ENCODE assay signal across 12 mouse cellular contexts in the genomic region with DNA sequence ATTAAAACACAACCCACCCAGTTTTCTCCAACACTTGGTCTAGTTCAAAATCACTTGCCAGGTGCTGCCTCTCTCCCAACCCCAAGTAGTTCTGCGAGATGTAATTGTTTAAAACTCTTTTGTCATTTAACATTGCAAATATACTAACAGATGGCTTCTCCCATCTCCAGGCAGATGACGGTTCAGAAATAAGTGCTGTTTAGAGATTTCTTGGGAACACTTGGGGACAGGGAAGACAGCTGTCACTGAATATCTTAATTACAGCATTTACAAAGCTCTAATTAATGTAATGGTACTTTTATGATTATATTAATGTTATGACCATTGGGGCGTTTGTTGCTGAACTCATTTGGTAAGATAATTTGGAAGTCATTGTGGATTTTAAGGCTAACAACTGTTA.
DNase-seq lines count a peak whose midpoint lies in the region; TF ChIP-seq lines count a peak whose summit lies in the region.
"Had no signal": no experiment of that assay in that cellular context is flagged by ENCODE, and none has a peak within 500 bp of the region (broad histone marks: within the 10 kb centered on the region; RNA-seq: fewer than 3 reads in every experiment).

No protein-coding gene starts in this region.

- TF ChIP-seq CTCF in brain, embryonic 14.5 days (IDR thresholded peaks at IDR 0.05; ENCODE audit: borderline replicate concordance, extremely low read depth, insufficient read depth, insufficient read length), result no peak

- no peak for TF ChIP-seq POLR2A in brain, embryonic 14.5 days (IDR thresholded peaks at IDR 0.05; ENCODE audit: borderline replicate concordance, extremely low read depth, insufficient read depth, insufficient read length, poor library complexity, severe bottlenecking)

- peak; percentile 3 for DNase-seq in layer of hippocampus, adult 11-12 months (ENCODE audit: low spot score)
- DNase-seq in layer of hippocampus, postnatal 25 days (ENCODE audit: extremely low spot score in 1 of 2, low spot score in 1 of 2), result no peak
- DNase-seq in brain, adult 2 months (ENCODE audit: low read depth, low spot score), result peak; percentile 34
- DNase-seq in brain, embryonic 14.5 days (ENCODE audit: low read depth), result peak; percentile 71
- peak; percentile 27 for DNase-seq in layer of hippocampus, adult 9-10 months (ENCODE audit: low spot score)
- DNase-seq in urinary bladder, postnatal 36 days (ENCODE audit: low spot score in 2 of 2), result no peak
- DNase-seq in frontal cortex, postnatal 14 days (ENCODE audit: low spot score in 2 of 2), result no peak
- DNase-seq: gastrocnemius, postnatal 36 days; liver, postnatal 0 days; lung, postnatal 14 days; midbrain, embryonic 14.5 days; thymus, postnatal 36 days had no signal

Comparison
In these comparisons a context has a peak if more than half of its experiments do, and no peak if none do; other contexts are left out.
1. DNase-seq: peak in layer of hippocampus, adult 11-12 months (single experiment), brain, adult 2 months (single experiment), brain, embryonic 14.5 days (single experiment) and layer of hippocampus, adult 9-10 months (single experiment); none in layer of hippocampus, postnatal 25 days (0 of 2), urinary bladder, postnatal 36 days (0 of 2) and frontal cortex, postnatal 14 days (0 of 2).